Mouse (Mus musculus) stomach, embryonic 14.5 days (tissue): Measurements from ENCODE around the gene Ube3c. TPM values are rescaled to one million over a fixed set of nuclear protein-coding genes. Genes with fewer than 3 reads are reported as not detected.
"Not testable (repeated sequence)": the region's sequence is repeated elsewhere in the genome, so short reads cannot be mapped to it uniquely, and the experiment has no call there.

Experiments
- ATAC-seq: fragments of 200-750 bp; cut with Nextera tagmentation; 2 replicates; pipeline ENCODE4 v1.8.0; 2017; ENCODE audit warnings: low read depth, moderate TSS enrichment; ENCODE audit not compliant: insufficient number of reproducible peaks, insufficient read depth, low FRiP score
- H3K27ac ChIP-seq: fragments of 300-500 bp; sonication (generic); 2 replicates; pipeline ENCODE4 v1.5.1; 2014; ENCODE audit warnings: mild to moderate bottlenecking, low read length, moderate library complexity, mixed read lengths
- H3K27me3 ChIP-seq: fragments of 300-500 bp; sonication (generic); 2 replicates; pipeline ENCODE4 v1.6.1; 2014; ENCODE audit warnings: low read length, control low read depth, mixed read lengths; ENCODE audit not compliant: control insufficient read depth, insufficient read depth
- H3K36me3 ChIP-seq: fragments of 300-500 bp; sonication (generic); 2 replicates; pipeline ENCODE4 v1.6.1; 2014; ENCODE audit warnings: mild to moderate bottlenecking, control low read depth, low read length, moderate library complexity, mixed read lengths; ENCODE audit not compliant: control insufficient read depth, insufficient read depth
- H3K4me1 ChIP-seq: fragments of 300-500 bp; sonication (generic); 2 replicates; pipeline ENCODE4 v1.6.1; 2014; ENCODE audit warnings: low read length, control low read depth, mixed read lengths; ENCODE audit not compliant: control insufficient read depth, insufficient read depth
- H3K4me2 ChIP-seq: fragments of 300-500 bp; sonication (generic); replicated peaks from 2 replicates; pipeline ENCODE4 v1.6.1; 2014; ENCODE audit warnings: low read depth, low read length, control low read depth
- H3K4me3 ChIP-seq: fragments of 300-500 bp; sonication (generic); 2 replicates; pipeline ENCODE4 v1.5.1; 2014; ENCODE audit warnings: low read depth, low read length, control low read depth
- H3K9ac ChIP-seq: fragments of 300-500 bp; sonication (generic); replicated peaks from 2 replicates; pipeline ENCODE4 v1.6.1; 2014; ENCODE audit warnings: low read depth, mild to moderate bottlenecking, control low read depth, low read length, moderate library complexity, mixed read lengths
- H3K9me3 ChIP-seq: fragments of 300-500 bp; sonication (generic); 2 replicates; pipeline ENCODE4 v1.6.1; 2016; ENCODE audit warnings: low read depth, low read length, control low read depth; ENCODE audit not compliant: control insufficient read depth
- WGBS: fragments of 180-500 bp; shearing (Covaris S2); extraction: QIAGEN DNeasy Blood & Tissue Kit; methylation state at CpG from one replicate; pipeline ENCODE4 v1.1.7; 2014; 5-methylcytosine and 5-hydroxymethylcytosine counted together
- polyA plus RNA-seq: library from polyadenylated mRNA; unstranded; fragments of >200 nt; fragmentation: Nextera tagmentation; extraction: Ambion mirVana; gene quantifications from 2 replicates; pipeline ENCODE4 v1.2.1, GENCODE M21; 2014

Gene Ube3c
- polyA plus RNA-seq: 22.4 and 24.3 TPM in 2 replicates

DNA sequence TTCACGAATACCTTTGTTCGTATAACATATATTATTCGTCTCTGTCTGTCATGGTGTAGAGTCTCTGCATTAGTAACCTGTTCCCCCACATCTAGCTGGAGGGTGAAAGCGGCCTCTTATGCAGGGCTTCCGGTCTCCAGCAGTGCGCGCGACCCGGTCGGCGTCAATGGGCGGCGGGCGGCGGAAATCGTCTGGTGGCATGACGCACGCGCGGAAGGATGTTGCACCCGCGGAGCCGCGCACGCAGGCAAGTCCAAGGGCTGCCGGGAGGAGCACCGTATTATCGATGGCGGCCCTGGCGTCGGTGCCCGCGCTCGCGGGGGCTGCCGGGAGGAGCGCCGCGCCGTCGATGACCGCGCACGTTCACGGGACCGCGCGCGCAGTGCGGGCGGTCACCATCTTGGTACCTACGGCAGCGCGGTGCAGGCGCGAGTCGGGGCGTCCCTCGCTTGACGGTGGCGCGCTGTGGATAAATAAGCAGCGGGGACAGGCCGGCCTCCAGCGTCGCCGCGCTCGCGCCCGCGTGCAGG, at the start of gene Ube3c:
TSS of gene Ube3c (plus strand) at position 395 of the 530 bp plus-strand sequence.
- no peaks in the 10 kb centered on the region for H3K27me3 ChIP-seq
- H3K4me1 ChIP-seq: peaks cover 7% of the 10 kb centered on the region
- H3K9ac ChIP-seq: peak within 1 kb of the TSS; percentile 61
- peak within 1 kb of the TSS; percentile 81 for H3K27ac ChIP-seq
- H3K4me3 ChIP-seq: peak within 1 kb of the TSS; percentile 85
- no peaks in the 10 kb centered on the region for H3K9me3 ChIP-seq
- H3K36me3 ChIP-seq: peaks cover 3% of the 10 kb centered on the region; the same call in 1 of the 2 replicates
- peak; percentile 95 for ATAC-seq
- H3K4me2 ChIP-seq: peak within 1 kb of the TSS; percentile 94
- WGBS: under 1% methylated on average over 67 of the region's 72 CpGs

DNA sequence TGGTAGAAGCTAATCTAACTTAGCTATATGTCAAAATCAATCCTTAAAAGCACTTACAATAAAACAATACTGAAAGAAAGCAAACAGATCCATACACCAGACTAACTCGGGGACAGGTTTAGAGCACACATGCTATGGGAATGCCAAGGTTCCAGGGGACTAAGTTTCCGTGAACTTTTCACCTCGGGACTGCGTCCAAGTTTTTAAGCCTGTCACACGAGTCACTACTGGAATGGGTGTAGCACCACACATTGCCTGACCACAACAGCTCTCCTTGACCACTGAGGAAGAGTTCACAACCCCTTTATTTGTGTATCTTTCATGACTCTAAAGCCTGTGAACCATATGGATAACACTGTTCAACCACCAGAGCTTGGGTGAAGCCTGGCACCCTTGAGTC, 8.9 kb upstream of the Ube3c start:
- no peak for ATAC-seq
- H3K4me3 ChIP-seq: no peak overlapping the region
- WGBS: 77% methylated on average over 5 of the region's 5 CpGs

DNA sequence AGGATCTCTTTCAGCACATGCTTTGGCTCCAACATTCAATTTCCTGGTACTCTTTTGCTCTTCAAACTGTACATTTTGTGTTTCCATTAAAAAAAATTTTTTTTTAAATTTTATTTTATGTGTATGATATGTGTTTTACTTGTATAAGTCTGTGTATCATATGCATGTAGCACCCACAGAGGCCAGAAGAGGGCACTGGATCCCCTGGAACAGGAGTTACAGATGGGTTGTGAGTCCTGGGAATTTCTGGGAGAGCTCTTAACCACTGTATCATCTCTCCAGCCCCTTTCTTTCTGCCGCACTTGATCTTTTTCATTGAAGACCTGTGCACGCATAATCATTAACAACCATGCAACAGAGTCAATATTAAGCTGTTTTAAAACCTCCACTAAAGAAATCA, 8.4 kb upstream of the Ube3c start:
- Histone ChIP-seq H3K9me3 (no peaks in the 10 kb centered on the region), H3K4me3 (no peak overlapping the region), H3K4me1 (no peaks in the 10 kb centered on the region), H3K9ac (no peak overlapping the region), H3K4me2 (no peak overlapping the region), H3K36me3 (no peaks in the 10 kb centered on the region), H3K27me3 (no peaks in the 10 kb centered on the region), H3K27ac (no peak overlapping the region)
- no peak for ATAC-seq
- WGBS: 93% methylated on average over 2 of the region's 2 CpGs

More for the DNA sequence above, 8.9 kb upstream of the Ube3c start:
- Histone ChIP-seq H3K27me3 (no peaks in the 10 kb centered on the region), H3K9me3 (no peaks in the 10 kb centered on the region), H3K36me3 (no peaks in the 10 kb centered on the region), H3K27ac (no peak overlapping the region), H3K4me2 (no peak overlapping the region), H3K9ac (no peak overlapping the region), H3K4me1 (no peaks in the 10 kb centered on the region)

DNA sequence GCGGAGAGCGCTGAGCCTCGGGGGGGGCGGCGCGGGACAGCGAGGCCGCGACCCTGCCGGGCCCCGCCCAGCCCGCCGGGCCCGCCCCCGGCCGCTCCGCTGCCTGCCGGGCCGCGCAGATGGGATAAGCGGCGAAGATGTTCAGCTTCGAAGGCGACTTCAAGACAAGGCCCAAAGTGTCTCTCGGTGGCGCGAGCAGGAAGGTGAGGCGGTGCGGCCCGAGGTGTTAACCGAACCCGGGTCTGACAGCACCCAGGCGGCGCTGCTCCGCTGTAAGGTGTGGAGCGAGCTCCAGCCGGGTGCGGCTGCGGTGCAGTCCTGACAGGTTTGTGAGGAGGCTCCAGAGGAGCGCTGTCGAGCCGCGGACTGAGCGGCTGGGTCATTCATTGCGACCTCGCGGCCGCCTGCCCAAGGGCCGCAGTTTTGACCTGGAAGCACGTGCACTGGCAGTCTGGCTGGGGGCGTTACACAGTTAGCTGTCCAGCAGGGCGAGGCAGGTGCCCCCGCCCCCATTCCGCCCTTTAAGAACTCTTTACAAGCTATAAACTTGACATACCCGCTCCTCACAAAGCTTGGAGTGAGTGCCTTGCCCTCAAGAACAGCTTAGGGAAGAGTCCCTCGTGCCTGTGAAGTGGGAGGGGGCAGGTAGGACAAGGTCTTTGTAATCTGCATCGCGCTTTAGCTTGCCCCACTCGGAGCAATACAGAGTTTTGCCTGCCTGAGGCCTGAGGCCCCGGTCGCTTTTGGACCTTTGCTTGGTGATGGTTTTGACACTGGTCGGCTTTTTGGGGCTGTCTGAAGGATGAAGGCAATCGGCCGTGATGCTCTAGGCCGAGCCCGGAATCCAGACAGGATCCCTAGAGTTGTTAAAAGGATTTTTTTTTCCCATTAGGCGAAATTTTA, 587 bp downstream of the Ube3c start:
- Histone ChIP-seq H3K4me3 (peak overlapping the region; percentile 85), H3K27me3 (no peaks in the 10 kb centered on the region), H3K27ac (peak overlapping the region; percentile 81), H3K9ac (peak overlapping the region; percentile 61), H3K36me3 (peaks cover 3% of the 10 kb centered on the region; the same call in 1 of the 2 replicates), H3K4me1 (peaks cover 7% of the 10 kb centered on the region), H3K4me2 (peak overlapping the region; percentile 94), H3K9me3 (no peaks in the 10 kb centered on the region)
- WGBS: 2% methylated on average over 57 of the region's 67 CpGs
- peak; percentile 84 for ATAC-seq

DNA sequence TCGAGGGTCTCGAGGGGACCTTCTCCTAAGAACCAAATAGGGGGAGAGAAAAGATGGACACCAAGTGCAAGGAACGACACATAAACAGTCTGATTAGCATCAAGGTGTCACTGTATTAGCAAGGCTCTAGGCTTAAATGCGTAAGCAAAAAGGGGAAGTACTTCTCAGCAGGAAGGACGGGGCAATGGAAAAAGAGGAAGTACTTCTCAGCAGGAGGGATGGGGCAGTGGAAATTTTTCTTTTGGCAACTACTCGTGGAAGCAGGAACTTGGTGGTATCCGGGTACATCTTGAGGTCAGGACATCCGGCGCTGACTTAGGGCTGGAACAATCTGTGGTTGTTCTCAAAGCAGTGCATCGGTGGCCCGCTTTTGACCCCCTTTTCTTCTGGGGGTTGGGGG, 5.2 kb downstream of the Ube3c start:
- H3K4me1 ChIP-seq, H3K27ac ChIP-seq, H3K9me3 ChIP-seq, H3K4me3 ChIP-seq, H3K27me3 ChIP-seq, H3K4me2 ChIP-seq, H3K36me3 ChIP-seq, ATAC-seq, H3K9ac ChIP-seq: not testable (repeated sequence)
- 91% methylated on average over 11 of the region's 11 CpGs for WGBS

DNA sequence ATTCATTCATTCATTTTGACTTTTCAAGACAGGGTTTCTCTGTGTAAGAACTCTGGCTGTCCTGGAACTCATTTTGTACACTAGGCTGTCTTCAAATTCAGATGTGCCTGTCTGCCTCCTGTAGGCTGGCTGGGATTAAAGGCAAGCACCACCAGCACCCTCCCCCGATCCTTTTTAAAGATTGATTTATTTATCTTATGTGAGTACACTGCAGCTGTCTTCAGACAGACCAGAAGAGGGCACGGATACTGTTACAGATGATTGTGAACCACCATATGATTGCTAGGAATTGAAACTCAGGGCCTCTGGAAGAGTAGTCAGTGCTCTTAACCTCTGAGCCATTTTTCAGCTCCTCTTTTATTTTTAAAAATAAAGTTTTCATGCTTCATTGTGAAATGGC, 6.0 kb downstream of the Ube3c start:
- no peak overlapping the region for H3K27ac ChIP-seq
- no peak for ATAC-seq
- peaks cover 3% of the 10 kb centered on the region; the same call in 1 of the 2 replicates for H3K36me3 ChIP-seq
- no peaks in the 10 kb centered on the region for H3K27me3 ChIP-seq
- 10% methylated on average over 2 of the region's 2 CpGs for WGBS
- no peak overlapping the region for H3K9ac ChIP-seq
- no peak overlapping the region for H3K4me3 ChIP-seq
- no peak overlapping the region for H3K4me2 ChIP-seq
- H3K9me3 ChIP-seq: no peaks in the 10 kb centered on the region
- peaks cover 7% of the 10 kb centered on the region for H3K4me1 ChIP-seq

DNA sequence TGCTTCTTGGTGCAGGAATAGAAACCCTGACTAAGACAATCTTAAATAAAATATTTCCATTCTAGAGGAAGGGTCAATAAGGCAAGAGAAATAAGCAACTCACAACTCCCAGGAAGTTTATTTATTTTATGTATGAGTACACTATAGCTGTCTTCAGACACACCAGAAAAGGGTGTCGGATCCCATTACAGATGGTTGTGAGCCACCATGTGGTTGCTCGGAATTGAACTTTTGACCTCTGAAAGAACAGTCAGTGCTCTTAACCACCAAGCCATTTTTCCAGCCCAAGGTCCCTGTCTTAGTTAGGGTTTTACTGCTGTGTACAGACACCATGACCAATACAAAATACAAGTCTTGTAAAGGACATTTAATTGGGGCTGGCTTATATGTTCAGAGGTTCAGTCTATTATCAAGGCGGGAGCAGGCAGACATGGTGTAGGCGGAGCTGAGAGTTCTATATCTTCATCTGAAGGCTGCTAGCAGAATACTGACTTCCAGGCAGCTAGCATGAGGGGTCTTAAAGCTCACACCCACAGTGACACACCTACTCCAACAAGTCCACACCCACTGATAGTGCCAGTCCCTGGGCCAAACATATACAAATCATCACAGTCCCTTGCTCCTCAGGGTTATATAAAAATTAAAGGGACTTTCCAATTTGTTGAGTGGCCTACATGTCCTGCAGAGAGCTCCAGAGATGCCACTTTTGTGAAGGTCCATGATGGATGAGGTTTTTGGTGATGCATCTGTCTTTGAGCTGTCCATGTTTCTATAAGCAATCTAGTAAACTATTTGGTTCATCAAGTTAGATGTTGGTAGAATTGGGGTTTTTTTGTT, 9.0 kb downstream of the Ube3c start:
- no peaks in the 10 kb centered on the region for H3K9me3 ChIP-seq

DNA sequence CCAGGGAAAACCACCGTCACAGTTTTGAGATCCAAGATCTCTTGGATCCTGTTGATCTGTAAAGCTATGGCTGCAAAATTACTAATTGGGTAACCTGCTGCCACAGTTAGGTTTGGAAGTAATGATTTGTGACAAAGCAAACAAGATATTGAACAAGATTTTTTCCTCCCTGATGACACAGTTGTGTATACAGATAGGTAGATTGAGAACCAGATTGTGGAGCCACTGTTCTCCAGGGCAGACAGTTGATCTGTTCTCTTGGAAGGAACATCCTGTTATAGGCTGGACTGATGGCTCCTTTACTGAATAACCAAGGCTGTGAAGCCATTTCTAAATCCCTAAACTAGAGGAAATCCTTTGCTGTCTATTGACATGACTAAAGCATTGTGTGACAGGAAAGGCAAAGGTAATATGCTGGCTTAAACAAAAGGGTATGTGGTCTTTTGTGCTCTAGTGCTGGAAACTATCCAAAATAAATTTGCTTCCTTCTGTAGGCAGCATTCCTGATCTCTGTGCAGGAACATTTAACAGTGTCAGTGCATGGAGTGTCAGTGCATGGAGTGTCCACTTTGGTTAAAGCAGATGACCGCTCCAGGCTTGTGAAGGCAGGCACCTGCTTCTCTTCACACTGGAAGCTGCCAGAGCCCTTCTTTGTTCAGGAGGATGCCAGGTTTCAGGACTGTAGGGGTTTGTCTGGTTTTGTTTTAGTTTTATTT, 15.0 kb downstream of the Ube3c start:
- no peaks in the 10 kb centered on the region for H3K27me3 ChIP-seq
- H3K4me1 ChIP-seq: no peaks in the 10 kb centered on the region
- peaks cover 7% of the 10 kb centered on the region for H3K36me3 ChIP-seq
- no peak overlapping the region for H3K9ac ChIP-seq
- 72% methylated on average over 2 of the region's 2 CpGs for WGBS
- no peaks in the 10 kb centered on the region for H3K9me3 ChIP-seq
- no peak overlapping the region for H3K27ac ChIP-seq
- H3K4me3 ChIP-seq: no peak overlapping the region
- no peak overlapping the region for H3K4me2 ChIP-seq
- no peak for ATAC-seq

More for the DNA sequence above, 9.0 kb downstream of the Ube3c start:
- no peak overlapping the region for H3K9ac ChIP-seq
- WGBS: 89% methylated on average over 4 of the region's 4 CpGs
- H3K27ac ChIP-seq: no peak overlapping the region
- peaks cover 3% of the 10 kb centered on the region for H3K36me3 ChIP-seq
- H3K4me1 ChIP-seq: no peaks in the 10 kb centered on the region
- H3K27me3 ChIP-seq: no peaks in the 10 kb centered on the region
- no peak overlapping the region for H3K4me3 ChIP-seq
- H3K4me2 ChIP-seq: no peak overlapping the region
- no peak for ATAC-seq
